Mouse (Mus musculus): ENCODE results near the gene Adrb1. TPM values are rescaled to one million over a fixed set of nuclear protein-coding genes. Genes with fewer than 3 reads are reported as not detected.

Gene Adrb1
- total and polyA plus RNA-seq, 2 experiments from 2014 or later, result 2.0 to 7.6 TPM

GRCm38 (mm10) chr19:56734033-56734572, 12.1 kb downstream of the Adrb1 start:
- no peak overlapping the region for H3K9ac ChIP-seq (replicated peaks; ENCODE audit: low read length, poor library complexity, severe bottlenecking)
- DNase-seq (ENCODE audit: low spot score) (no peak), ATAC-seq (ENCODE audit: low FRiP score) (no peak)
- H3K27me3 ChIP-seq (ENCODE audit: insufficient read depth, low read length), result no peaks in the 10 kb centered on the region
- no peak overlapping the region for H3K4me2 ChIP-seq (ENCODE audit: low read depth, low read length, poor library complexity, severe bottlenecking)
- TF ChIP-seq CTCF (IDR thresholded peaks at IDR 0.05), result peak; percentile 49
- H3K27ac ChIP-seq (ENCODE audit: low read depth, low read length), result no peak overlapping the region
- no peaks in the 10 kb centered on the region for H3K4me1 ChIP-seq (ENCODE audit: insufficient read depth, low read length)
- H3K9me3 ChIP-seq (ENCODE audit: low read length), result no peaks in the 10 kb centered on the region
- WGBS, result 65% methylated on average over 7 of the region's 7 CpGs
- H3K36me3 ChIP-seq (ENCODE audit: insufficient read depth, low read length), result no peaks in the 10 kb centered on the region
- no peak overlapping the region for H3K4me3 ChIP-seq (ENCODE audit: low read depth, low read length)

DNA sequence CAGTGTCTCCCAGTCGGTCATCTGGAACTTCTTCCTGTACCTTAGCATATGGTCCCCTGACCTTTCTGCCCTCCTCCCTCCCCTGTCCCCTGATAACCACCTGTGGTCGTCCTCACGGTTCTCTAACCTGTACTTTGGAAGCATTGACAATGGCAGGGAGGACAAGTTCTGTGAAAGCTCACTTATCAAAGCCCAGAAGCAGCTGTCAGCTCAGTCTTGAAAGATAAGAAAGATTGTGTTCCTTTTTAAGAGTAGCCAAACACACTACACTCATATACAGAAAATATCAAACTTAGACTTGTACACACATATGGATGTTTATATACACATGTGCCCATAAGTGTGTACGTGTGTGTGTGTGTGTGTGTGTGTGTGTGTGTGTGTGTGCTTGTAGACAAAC, 13.7 kb downstream of the Adrb1 start:
- no peak overlapping the region for H3K4me2 ChIP-seq (ENCODE audit: low read depth, low read length, poor library complexity, severe bottlenecking)
- no peaks in the 10 kb centered on the region for H3K9me3 ChIP-seq (ENCODE audit: low read length)
- WGBS, result 73% methylated on average over 4 of the region's 4 CpGs
- DNase-seq (ENCODE audit: low spot score), result no peak
- H3K4me1 ChIP-seq (ENCODE audit: insufficient read depth, low read length), result no peaks in the 10 kb centered on the region
- no peaks in the 10 kb centered on the region for H3K36me3 ChIP-seq (ENCODE audit: insufficient read depth, low read length)
- ATAC-seq (ENCODE audit: low FRiP score), result no peak
- no peak overlapping the region for H3K4me3 ChIP-seq (ENCODE audit: low read depth, low read length)
- H3K9ac ChIP-seq (replicated peaks; ENCODE audit: low read length, poor library complexity, severe bottlenecking), result no peak overlapping the region
- H3K27me3 ChIP-seq (ENCODE audit: insufficient read depth, low read length), result no peaks in the 10 kb centered on the region
- H3K27ac ChIP-seq (ENCODE audit: low read depth, low read length), result no peak overlapping the region
- TF ChIP-seq CTCF (IDR thresholded peaks at IDR 0.05), result no peak

- 84% methylated on average over 5 of the region's 5 CpGs for WGBS
- no peak overlapping the region for H3K9ac ChIP-seq (replicated peaks; ENCODE audit: low read length, poor library complexity, severe bottlenecking)
- no peak overlapping the region for H3K4me2 ChIP-seq (ENCODE audit: low read depth, low read length, poor library complexity, severe bottlenecking)
- no peaks in the 10 kb centered on the region for H3K9me3 ChIP-seq (ENCODE audit: low read length)
- ATAC-seq (ENCODE audit: low FRiP score) (no peak), DNase-seq (ENCODE audit: low spot score) (no peak)
- no peak overlapping the region for H3K4me3 ChIP-seq (ENCODE audit: low read depth, low read length)
- no peak overlapping the region for H3K27ac ChIP-seq (ENCODE audit: low read depth, low read length)
- no peaks in the 10 kb centered on the region for H3K27me3 ChIP-seq (ENCODE audit: insufficient read depth, low read length)
- H3K36me3 ChIP-seq (ENCODE audit: insufficient read depth, low read length), result no peaks in the 10 kb centered on the region
- no peaks in the 10 kb centered on the region for H3K4me1 ChIP-seq (ENCODE audit: insufficient read depth, low read length)
- no peak for TF ChIP-seq CTCF (IDR thresholded peaks at IDR 0.05)
These were observed 14.3 kb downstream of the Adrb1 start for GRCm38 (mm10) chr19:56736287-56736686.

DNA sequence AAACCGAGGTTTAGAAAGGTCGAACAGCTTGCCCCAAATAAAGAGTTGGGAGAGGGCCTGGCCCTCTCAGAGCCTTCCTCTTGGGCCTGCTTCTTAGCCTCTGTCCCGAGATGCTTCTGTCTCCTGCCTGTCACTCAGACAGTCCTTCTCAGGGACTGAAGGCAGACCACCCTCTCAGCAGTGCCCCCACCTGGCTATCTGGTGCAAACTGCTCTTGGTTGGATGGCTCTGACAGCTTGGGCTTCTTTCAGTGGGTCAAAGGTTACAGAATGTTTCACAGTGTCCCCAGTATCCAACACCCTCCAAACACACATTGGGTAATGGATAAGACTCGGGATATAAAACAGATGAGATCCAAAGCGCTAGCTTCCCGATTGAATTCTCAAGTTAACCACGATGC, 23.1 kb downstream of the Adrb1 start:
- Histone ChIP-seq H3K4me1 (ENCODE audit: insufficient read depth, low read length) (no peaks in the 10 kb centered on the region; the same call in 1 of the 2 replicates), H3K9me3 (ENCODE audit: low read length) (no peaks in the 10 kb centered on the region), H3K27ac (ENCODE audit: low read depth, low read length) (no peak overlapping the region), H3K27me3 (ENCODE audit: insufficient read depth, low read length) (0 out of 2 replicates have a peak, but pooled peaks cover 3% of the 10 kb centered on the region), H3K36me3 (ENCODE audit: insufficient read depth, low read length) (no peaks in the 10 kb centered on the region), H3K9ac (replicated peaks; ENCODE audit: low read length, poor library complexity, severe bottlenecking) (no peak overlapping the region), H3K4me3 (ENCODE audit: low read depth, low read length) (no peak overlapping the region), H3K4me2 (ENCODE audit: low read depth, low read length, poor library complexity, severe bottlenecking) (no peak overlapping the region)
- 71% methylated on average over 7 of the region's 7 CpGs for WGBS
- DNase-seq (ENCODE audit: low spot score) (no peak), ATAC-seq (ENCODE audit: low FRiP score) (no peak)
- peak; percentile 22 for TF ChIP-seq CTCF (IDR thresholded peaks at IDR 0.05)

DNA sequence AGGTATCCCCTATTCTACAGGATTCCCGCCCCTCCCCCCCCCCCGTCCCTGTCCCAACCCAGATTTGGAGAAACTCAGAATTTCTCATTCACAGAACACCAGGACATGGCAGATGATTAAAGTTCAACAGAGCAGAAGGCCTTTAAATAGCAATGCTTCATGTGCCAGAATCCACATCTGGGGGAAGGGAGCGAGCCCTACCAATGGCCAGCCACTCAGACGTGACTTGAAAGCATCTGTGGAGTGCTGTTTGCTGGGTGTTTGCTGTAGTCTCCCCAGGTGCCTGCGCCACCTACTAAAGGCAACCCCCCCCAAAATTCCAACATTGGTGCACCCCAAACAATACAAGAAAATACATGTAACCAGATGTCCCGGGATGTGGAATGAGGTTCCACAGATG, 23.5 kb downstream of the Adrb1 start:
- no peak for TF ChIP-seq CTCF (IDR thresholded peaks at IDR 0.05)
- WGBS, result 77% methylated on average over 5 of the region's 6 CpGs

GRCm38 (mm10) chr19:56746618-56747017, 24.6 kb downstream of the Adrb1 start:
- WGBS, result 93% methylated on average over 9 of the region's 9 CpGs

More for the DNA sequence above, 23.5 kb downstream of the Adrb1 start:
- Histone ChIP-seq H3K36me3 (ENCODE audit: insufficient read depth, low read length) (no peaks in the 10 kb centered on the region), H3K9ac (replicated peaks; ENCODE audit: low read length, poor library complexity, severe bottlenecking) (no peak overlapping the region), H3K27ac (ENCODE audit: low read depth, low read length) (no peak overlapping the region), H3K4me1 (ENCODE audit: insufficient read depth, low read length) (no peaks in the 10 kb centered on the region; the same call in 1 of the 2 replicates), H3K9me3 (ENCODE audit: low read length) (no peaks in the 10 kb centered on the region), H3K4me3 (ENCODE audit: low read depth, low read length) (no peak overlapping the region), H3K27me3 (ENCODE audit: insufficient read depth, low read length) (0 out of 2 replicates have a peak, but pooled peaks cover 3% of the 10 kb centered on the region), H3K4me2 (ENCODE audit: low read depth, low read length, poor library complexity, severe bottlenecking) (no peak overlapping the region)
- DNase-seq (ENCODE audit: low spot score), result no peak
- ATAC-seq (ENCODE audit: low FRiP score), result no peak

More at GRCm38 (mm10) chr19:56746618-56747017, 24.6 kb downstream of the Adrb1 start:
- H3K27ac ChIP-seq (ENCODE audit: low read depth, low read length), result no peak overlapping the region
- no peak overlapping the region for H3K4me2 ChIP-seq (ENCODE audit: low read depth, low read length, poor library complexity, severe bottlenecking)
- DNase-seq (ENCODE audit: low spot score) (no peak), ATAC-seq (ENCODE audit: low FRiP score) (no peak)
- no peaks in the 10 kb centered on the region for H3K36me3 ChIP-seq (ENCODE audit: insufficient read depth, low read length)
- no peak overlapping the region for H3K9ac ChIP-seq (replicated peaks; ENCODE audit: low read length, poor library complexity, severe bottlenecking)
- no peaks in the 10 kb centered on the region for H3K9me3 ChIP-seq (ENCODE audit: low read length)
- no peak for TF ChIP-seq CTCF (IDR thresholded peaks at IDR 0.05)
- H3K4me1 ChIP-seq (ENCODE audit: insufficient read depth, low read length), result no peaks in the 10 kb centered on the region; the same call in 1 of the 2 replicates
- H3K27me3 ChIP-seq (ENCODE audit: insufficient read depth, low read length), result 0 out of 2 replicates have a peak, but pooled peaks cover 3% of the 10 kb centered on the region
- H3K4me3 ChIP-seq (ENCODE audit: low read depth, low read length), result no peak overlapping the region

Data from midbrain, postnatal 0 days (tissue).